Mouse (Mus musculus): Measurements from ENCODE around the gene Sema6d.

DNA sequence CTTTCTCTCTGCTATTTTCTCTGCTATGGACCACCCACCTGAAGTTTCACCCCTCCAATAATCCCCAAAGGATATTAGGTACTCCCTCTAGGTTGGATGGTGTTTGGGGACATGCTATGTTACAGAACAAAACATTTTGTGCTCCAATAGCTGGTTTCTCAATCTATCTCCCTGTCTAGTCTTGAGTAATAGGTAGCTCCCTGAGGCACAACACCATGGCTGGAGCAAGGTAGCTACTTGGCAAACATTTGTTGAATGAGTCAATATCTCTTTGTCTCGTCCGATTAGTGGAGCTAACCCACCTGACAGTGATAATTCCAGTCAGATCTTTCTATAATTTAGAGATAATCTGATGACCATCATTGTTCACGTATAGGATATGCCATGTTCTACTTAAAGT lies 437.9 kb downstream of the Sema6d start:
- TF ChIP-seq POLR2A (IDR thresholded peaks at IDR 0.05; ENCODE audit: insufficient read depth, low read depth, low read length) (no peak), CTCF (IDR thresholded peaks at IDR 0.05) (no peak), EP300 (IDR thresholded peaks at IDR 0.05; ENCODE audit: insufficient read depth, low read depth, low read length) (no peak)
